Mouse (Mus musculus) megakaryocyte, embryonic 14.5 days (primary cell): ENCODE measurements around the gene Tub.

Experiments
- FLI1 ChIP-seq: IDR thresholded peaks from 2 replicates; pipeline ENCODE4 v1.6.1; 2012; ENCODE audit warnings: low read length, inconsistent platforms, mixed read lengths
- GATA1 ChIP-seq: IDR thresholded peaks from 3 replicates; pipeline ENCODE4 v1.6.1; 2012; ENCODE audit warnings: mixed read lengths, low read length, inconsistent platforms, borderline replicate concordance

DNA sequence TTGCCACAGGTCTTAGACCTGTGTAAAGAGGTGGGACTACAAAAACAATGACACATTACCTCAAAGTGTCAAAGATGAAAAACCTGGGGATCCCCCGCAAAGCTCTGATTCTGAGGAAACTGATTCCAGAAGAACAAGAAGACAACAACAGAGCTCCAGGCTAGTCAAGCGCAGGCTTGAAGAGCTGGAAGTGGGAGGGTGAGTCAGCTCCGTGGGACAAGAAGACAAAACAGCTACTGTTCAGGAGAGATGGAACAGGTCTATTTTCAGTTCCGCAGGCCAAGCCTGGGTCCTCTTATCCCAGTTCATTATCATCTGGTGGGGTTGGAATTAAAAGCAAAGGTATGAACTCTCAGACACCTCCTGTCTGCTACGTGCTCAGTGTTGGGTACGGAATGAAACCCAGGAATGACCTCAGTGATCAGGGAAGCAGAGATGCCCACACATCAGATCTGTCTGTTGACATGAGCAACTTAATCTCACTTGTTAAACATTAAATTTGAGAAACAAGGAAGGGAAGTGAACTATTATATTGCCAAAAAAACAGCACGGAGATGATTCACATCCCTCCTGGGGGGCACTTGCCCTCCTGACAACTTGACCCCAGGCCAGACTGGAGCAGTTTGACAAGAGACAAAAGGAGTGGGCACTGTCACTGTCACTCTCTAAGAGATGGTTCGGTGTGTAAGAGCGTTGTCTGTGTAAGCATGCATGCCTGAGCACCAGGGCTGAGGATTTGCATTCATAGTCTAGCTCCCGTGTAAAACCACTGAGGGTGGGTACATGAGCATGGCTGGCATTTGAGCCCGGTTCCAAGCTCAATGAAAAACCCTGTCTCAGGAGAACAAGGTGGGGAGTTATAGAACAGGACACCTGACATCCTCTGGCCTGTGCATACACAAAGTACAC, 21.6 kb upstream of the Tub start:
- TF ChIP-seq GATA1 (no peak), FLI1 (no peak)
